Mouse (Mus musculus) C2C12 (cell line): ENCODE measurements at regions not wholly inside any gene's neighbourhood (a gene's known extent, or its start where the extent isn't known, plus 50 kb on each side); places are given as distances from the start of the nearest gene placed in this dataset.

Experiments used
- H3K27me3 ChIP-seq: one replicate; pipeline ENCODE4 v1.6.1; 2011; ENCODE audit not compliant: control insufficient read depth, insufficient read depth, insufficient read length
- H3K36me3 ChIP-seq: one replicate; pipeline ENCODE4 v1.6.1; 2011; ENCODE audit not compliant: control insufficient read depth, insufficient read depth
- H3K4me3 ChIP-seq: one replicate; pipeline ENCODE4 v1.5.1; 2011; ENCODE audit warnings: mild to moderate bottlenecking, control low read depth; ENCODE audit not compliant: poor library complexity, insufficient read depth, severe bottlenecking
- H3K79me2 ChIP-seq: one replicate; pipeline ENCODE4 v1.6.1; 2011; ENCODE audit not compliant: control insufficient read depth, insufficient read depth
- H3K79me3 ChIP-seq: one replicate; pipeline ENCODE4 v1.6.1; 2011; ENCODE audit warnings: low read depth, control low read depth
- H3ac ChIP-seq: one replicate; pipeline ENCODE3; 2011; ENCODE audit warnings: low read depth; ENCODE audit not compliant: control insufficient read depth, insufficient read length
- CEBPB ChIP-seq: IDR thresholded peaks from one replicate; pipeline ENCODE4 v1.6.1; 2011; ENCODE audit warnings: low read depth, mild to moderate bottlenecking, control low read depth, moderate library complexity
- CTCF ChIP-seq: IDR thresholded peaks from one replicate; pipeline ENCODE4 v1.5.1; 2011; ENCODE audit not compliant: control insufficient read depth, insufficient read depth, insufficient read length
- FOSL1 ChIP-seq: IDR thresholded peaks from one replicate; pipeline ENCODE4 v1.8.0; 2011; ENCODE audit warnings: mild to moderate bottlenecking, low read length; ENCODE audit not compliant: poor library complexity, insufficient read depth, severe bottlenecking
- MAX ChIP-seq: IDR thresholded peaks from one replicate; pipeline ENCODE4 v1.6.1; 2011; ENCODE audit warnings: mild to moderate bottlenecking, control low read depth
- MYOD1 ChIP-seq: IDR thresholded peaks from one replicate; pipeline ENCODE4 v1.6.1; 2011; ENCODE audit warnings: low read depth; ENCODE audit not compliant: control insufficient read depth, insufficient read length
- MYOG ChIP-seq: IDR thresholded peaks from one replicate; pipeline ENCODE4 v1.6.1; 2011; ENCODE audit not compliant: control insufficient read depth, insufficient read length; ENCODE audit errors: extremely low read depth
- USF1 ChIP-seq: IDR thresholded peaks from one replicate; pipeline ENCODE4 v1.6.1; 2011; ENCODE audit warnings: low read depth, mild to moderate bottlenecking, control low read depth, moderate library complexity

GRCm38 (mm10) chr6:100370358-100370757 lies 83.1 kb upstream of the Rybp start:
- Histone ChIP-seq H3K79me2 (no peaks in the 10 kb centered on the region), H3ac (no peak overlapping the region), H3K27me3 (no peaks in the 10 kb centered on the region), H3K79me3 (no peaks in the 10 kb centered on the region), H3K36me3 (no peaks in the 10 kb centered on the region), H3K4me3 (no peak overlapping the region)
- TF ChIP-seq MYOD1 (no peak), MYOG (no peak)

DNA sequence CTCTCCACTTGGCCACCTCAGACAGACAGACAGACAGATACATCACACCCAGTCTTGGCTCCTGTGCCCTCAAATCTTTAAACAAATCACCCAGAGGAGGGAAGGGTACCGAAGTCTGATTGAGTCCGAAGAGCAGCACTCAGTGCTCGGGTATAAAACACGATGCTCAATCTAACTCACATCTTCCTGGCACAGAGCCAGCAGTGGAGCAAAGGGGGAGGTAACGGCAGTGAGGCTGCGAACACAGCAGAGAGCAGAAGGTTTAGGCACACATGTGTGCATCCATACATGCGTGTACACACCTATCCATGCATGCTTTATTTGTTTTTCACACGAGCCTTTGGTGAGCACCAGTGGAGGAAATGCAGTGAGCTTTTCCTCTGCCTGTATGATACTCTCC lies 78.9 kb upstream of the Rybp start:
- H3K4me3 ChIP-seq, result no peak overlapping the region
- TF ChIP-seq MYOG (no peak), MAX (no peak), USF1 (no peak), CTCF (no peak), CEBPB (no peak), FOSL1 (no peak), MYOD1 (no peak)
- H3K36me3 ChIP-seq, result no peaks in the 10 kb centered on the region
- H3K79me3 ChIP-seq, result no peaks in the 10 kb centered on the region
- H3K79me2 ChIP-seq, result no peaks in the 10 kb centered on the region
- no peaks in the 10 kb centered on the region for H3K27me3 ChIP-seq
- H3ac ChIP-seq, result no peak overlapping the region

GRCm38 (mm10) chr6:100365791-100366190 lies 78.5 kb upstream of the Rybp start:
- TF ChIP-seq CEBPB, result no peak
- no peak for TF ChIP-seq MYOD1
- no peak for TF ChIP-seq MYOG
- no peak for TF ChIP-seq USF1
- no peak for TF ChIP-seq MAX
- H3K4me3 ChIP-seq, result no peak overlapping the region
- no peaks in the 10 kb centered on the region for H3K79me3 ChIP-seq
- no peaks in the 10 kb centered on the region for H3K36me3 ChIP-seq
- H3ac ChIP-seq, result no peak overlapping the region
- no peaks in the 10 kb centered on the region for H3K79me2 ChIP-seq
- no peaks in the 10 kb centered on the region for H3K27me3 ChIP-seq

- no peaks in the 10 kb centered on the region for H3K27me3 ChIP-seq
- no peaks in the 10 kb centered on the region for H3K79me3 ChIP-seq
- no peak overlapping the region for H3K4me3 ChIP-seq
- H3ac ChIP-seq, result no peak overlapping the region
- H3K36me3 ChIP-seq, result no peaks in the 10 kb centered on the region
- no peaks in the 10 kb centered on the region for H3K79me2 ChIP-seq
- no peak for TF ChIP-seq USF1
- TF ChIP-seq MYOG, result no peak
- TF ChIP-seq CEBPB, result no peak
- TF ChIP-seq MAX, result no peak
- TF ChIP-seq MYOD1, result no peak
- no peak for TF ChIP-seq CTCF
- TF ChIP-seq FOSL1, result no peak
Measured at GRCm38 (mm10) chr6:100363683-100364082, 76.4 kb upstream of the Rybp start.

DNA sequence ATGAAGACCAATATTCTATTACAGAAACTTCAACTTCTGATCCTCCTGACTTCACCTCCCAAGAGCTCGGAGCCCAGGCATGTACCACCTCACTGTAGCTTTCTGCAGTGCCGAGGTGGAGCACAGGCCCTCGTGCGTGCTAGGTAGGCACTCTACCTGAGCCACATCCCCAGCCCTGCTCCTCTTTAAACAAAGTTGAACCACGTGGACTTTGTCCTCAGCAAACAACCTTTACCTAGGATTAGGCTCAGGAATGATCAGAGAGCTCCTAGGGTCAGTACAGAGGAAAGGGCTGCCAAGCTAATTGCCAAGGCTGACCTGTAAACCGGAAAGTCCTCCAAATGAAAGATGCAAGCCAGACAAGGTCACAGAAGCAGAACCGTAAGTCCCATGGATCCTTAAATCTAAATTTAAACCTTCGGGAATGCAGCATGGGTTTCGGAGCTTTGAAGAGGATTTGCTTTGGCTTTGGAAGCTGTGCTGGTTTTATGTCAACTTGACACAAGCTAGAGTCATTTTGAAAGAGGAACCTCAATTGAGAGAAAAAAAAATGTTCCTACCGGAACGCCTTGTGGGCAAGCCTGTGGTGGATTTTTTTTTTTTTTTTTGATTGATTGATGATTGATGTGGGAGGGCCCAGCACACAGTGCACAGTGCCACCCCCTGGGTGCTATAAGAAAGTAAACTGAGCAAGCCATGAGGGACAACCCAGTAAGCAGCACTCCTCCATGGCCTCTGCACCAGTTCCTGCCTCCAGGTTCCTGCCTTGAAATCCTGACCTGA lies 69.5 kb upstream of the Rybp start:
- no peaks in the 10 kb centered on the region for H3K79me3 ChIP-seq
- H3ac ChIP-seq, result no peak overlapping the region
- H3K36me3 ChIP-seq, result no peaks in the 10 kb centered on the region
- no peak overlapping the region for H3K4me3 ChIP-seq
- TF ChIP-seq MAX, result no peak
- no peak for TF ChIP-seq MYOG
- no peak for TF ChIP-seq CTCF
- no peak for TF ChIP-seq MYOD1
- no peak for TF ChIP-seq CEBPB
- no peak for TF ChIP-seq FOSL1
- no peak for TF ChIP-seq USF1
- no peaks in the 10 kb centered on the region for H3K27me3 ChIP-seq
- no peaks in the 10 kb centered on the region for H3K79me2 ChIP-seq

DNA sequence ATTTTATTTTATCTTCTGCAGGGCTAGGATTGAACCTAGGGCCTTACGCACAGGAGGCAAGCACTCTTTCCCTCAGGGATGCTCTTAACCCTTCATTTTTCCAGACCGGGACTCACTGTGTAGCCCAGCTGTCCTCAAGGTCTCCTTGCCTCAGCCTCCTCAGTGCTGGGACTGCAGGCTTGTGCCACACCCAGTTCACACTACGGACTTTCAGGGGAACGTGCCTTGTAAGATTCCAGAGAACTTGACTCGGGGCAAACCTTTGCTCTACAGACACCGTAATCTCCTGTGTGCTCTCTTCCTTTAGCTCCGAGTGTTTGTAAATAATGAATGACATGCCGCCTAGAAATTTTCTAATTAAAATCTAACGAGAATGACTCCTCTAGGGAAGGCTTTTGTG lies 68.6 kb upstream of the Rybp start:
- H3ac ChIP-seq, result no peak overlapping the region
- no peaks in the 10 kb centered on the region for H3K27me3 ChIP-seq
- H3K79me2 ChIP-seq, result no peaks in the 10 kb centered on the region
- no peak overlapping the region for H3K4me3 ChIP-seq
- no peaks in the 10 kb centered on the region for H3K36me3 ChIP-seq
- TF ChIP-seq CTCF (no peak), FOSL1 (no peak), USF1 (no peak), MAX (no peak), MYOG (no peak), MYOD1 (no peak), CEBPB (no peak)
- H3K79me3 ChIP-seq, result no peaks in the 10 kb centered on the region
